ENCODE assay signal across 9 mouse cellular contexts in genomic region chr8:8653906-8654489, GRCm38 (mm10). TPM values are rescaled to one million over a fixed set of nuclear protein-coding genes. Genes with fewer than 3 reads are reported as not detected.
DNase-seq lines count a peak whose midpoint lies in the region; ATAC-seq and TF ChIP-seq lines count a peak whose summit lies in the region.
"Had no signal": no experiment of that assay in that cellular context is flagged by ENCODE, and none has a peak within 500 bp of the region (broad histone marks: within the 10 kb centered on the region; RNA-seq: fewer than 3 reads in every experiment).

No protein-coding gene starts in this region.

- 43% methylated on average over 12 of the region's 12 CpGs for WGBS in lung, postnatal 0 days
- WGBS in limb, embryonic 14.5 days, result 47% methylated on average over 12 of the region's 12 CpGs
- WGBS in stomach, postnatal 0 days, result 40% methylated on average over 12 of the region's 12 CpGs

- peak; percentile 70 for DNase-seq in heart, adult 11 months
- DNase-seq in heart, adult 9 months (ENCODE audit: low spot score in 2 of 2), result no peak
- no peak for DNase-seq in lung, postnatal 0 days (ENCODE audit: low spot score)
- DNase-seq in lung, postnatal 25 days (ENCODE audit: low spot score), result no peak
- DNase-seq in limb, embryonic 14.5 days (ENCODE audit: low spot score), result no peak
- no peak for DNase-seq in stomach, postnatal 0 days (ENCODE audit: low spot score)
- DNase-seq in left cerebral cortex, postnatal 4 days, result no peak
- no peak for DNase-seq in thymus, postnatal 4 days

- TF ChIP-seq POLR2A in limb, embryonic 14.5 days (IDR thresholded peaks at IDR 0.05; ENCODE audit: borderline replicate concordance, extremely low read depth, insufficient read depth, insufficient read length), result no peak

- ATAC-seq in lung, postnatal 0 days, result no peak
- no peak for ATAC-seq in limb, embryonic 14.5 days (ENCODE audit: low FRiP score, low read depth)
- no peak for ATAC-seq in stomach, postnatal 0 days (ENCODE audit: low FRiP score, low TSS enrichment)

- H3K27me3 ChIP-seq in lung, postnatal 0 days (replicated peaks; ENCODE audit: insufficient read depth, low read length), result no peaks in the 10 kb centered on the region
- no peaks in the 10 kb centered on the region for H3K27me3 ChIP-seq in limb, embryonic 14.5 days (ENCODE audit: control insufficient read depth, insufficient read depth, low read length)
- H3K27me3 ChIP-seq in stomach, postnatal 0 days (ENCODE audit: control insufficient read depth, insufficient read depth, low read length), result no peaks in the 10 kb centered on the region

- no peak for TF ChIP-seq CTCF in lung, postnatal 0 days (IDR thresholded peaks at IDR 0.05)
- TF ChIP-seq CTCF in stomach, postnatal 0 days (IDR thresholded peaks at IDR 0.05; ENCODE audit: low read depth), result no peak

- H3K27ac ChIP-seq in lung, postnatal 0 days (ENCODE audit: low read length), result no peak overlapping the region
- no peak overlapping the region for H3K27ac ChIP-seq in limb, embryonic 14.5 days (replicated peaks; ENCODE audit: low read depth, low read length)
- no peak overlapping the region for H3K27ac ChIP-seq in stomach, postnatal 0 days (replicated peaks)

- H3K9ac ChIP-seq in lung, postnatal 0 days (replicated peaks; ENCODE audit: low read depth), result no peak overlapping the region
- no peak overlapping the region for H3K9ac ChIP-seq in limb, embryonic 14.5 days (ENCODE audit: low read depth, low read length, severe bottlenecking)
- H3K9ac ChIP-seq in stomach, postnatal 0 days (ENCODE audit: low read length), result no peak overlapping the region

- H3K4me2 ChIP-seq in lung, postnatal 0 days (replicated peaks; ENCODE audit: low read depth, low read length), result peak overlapping the region; percentile 93; the same call in 1 of the 2 replicates
- H3K4me2 ChIP-seq in limb, embryonic 14.5 days (replicated peaks; ENCODE audit: low read depth, low read length, severe bottlenecking), result peak overlapping the region; percentile 82; the same call in 1 of the 2 replicates
- H3K4me2 ChIP-seq in stomach, postnatal 0 days (replicated peaks; ENCODE audit: low read depth), result peak overlapping the region; percentile 17; the same call in 1 of the 2 replicates

- H3K9me3 ChIP-seq in lung, postnatal 0 days (ENCODE audit: low read length), result no peaks in the 10 kb centered on the region
- no peaks in the 10 kb centered on the region for H3K9me3 ChIP-seq in limb, embryonic 14.5 days (ENCODE audit: control insufficient read depth, low read length)
- H3K9me3 ChIP-seq in stomach, postnatal 0 days (ENCODE audit: control insufficient read depth, low read length), result no peaks in the 10 kb centered on the region
- H3K9me3 ChIP-seq: megakaryocyte, embryonic 14.5 days had no signal

- no peak overlapping the region for H3K4me3 ChIP-seq in lung, postnatal 0 days (ENCODE audit: low read depth, low read length)
- no peak overlapping the region for H3K4me3 ChIP-seq in limb, embryonic 14.5 days (replicated peaks; ENCODE audit: low read length)
- H3K4me3 ChIP-seq in stomach, postnatal 0 days (ENCODE audit: low read depth, low read length), result no peak overlapping the region
- H3K4me3 ChIP-seq: megakaryocyte, embryonic 14.5 days had no signal

- intact Hi-C loops in left cerebral cortex, postnatal 4 days (cut with DNase I), result loop anchor here (10.0 kb wide), 1 partner anchor 419 kb away; no protein-coding TSS in a partner anchor

- H3K4me1 ChIP-seq in lung, postnatal 0 days (ENCODE audit: insufficient read depth, low read depth, low read length), result peaks cover 20% of the 10 kb centered on the region
- H3K4me1 ChIP-seq in limb, embryonic 14.5 days (ENCODE audit: control insufficient read depth, insufficient read depth, low read length), result peaks cover 74% of the 10 kb centered on the region
- H3K4me1 ChIP-seq in stomach, postnatal 0 days (replicated peaks; ENCODE audit: control insufficient read depth, insufficient read depth), result peaks cover 8% of the 10 kb centered on the region; the same call in 1 of the 2 replicates

- no peak for TF ChIP-seq EP300 in lung, postnatal 0 days (IDR thresholded peaks at IDR 0.05)
- no peak for TF ChIP-seq EP300 in stomach, postnatal 0 days (optimal IDR thresholded peaks at IDR 0.05)

- no peaks in the 10 kb centered on the region for H3K36me3 ChIP-seq in lung, postnatal 0 days (ENCODE audit: insufficient read depth, low read length)
- peaks cover 14% of the 10 kb centered on the region for H3K36me3 ChIP-seq in limb, embryonic 14.5 days (ENCODE audit: control insufficient read depth, insufficient read depth, low read length)
- H3K36me3 ChIP-seq in stomach, postnatal 0 days (ENCODE audit: control insufficient read depth, insufficient read depth, low read length), result no peaks in the 10 kb centered on the region

RNA-seq across cellular contexts. Expression of gene Efnb2, which starts 7.0 kb away (rescaled TPM):
- polyA plus RNA-seq in lung, postnatal 0 days (2015; fragmentation: Nextera tagmentation; extraction: Ambion mirVana), result 26.7 and 30.1 TPM in 2 replicates
- 74.0 and 111 TPM in 2 replicates for polyA plus RNA-seq in limb, embryonic 14.5 days (2012; rRNA removed)
- polyA plus RNA-seq in limb, embryonic 14.5 days (2014; fragmentation: Nextera tagmentation; extraction: Ambion mirVana), result 42.8 and 54.9 TPM in 2 replicates
- polyA plus RNA-seq in stomach, postnatal 0 days (2015; fragmentation: Nextera tagmentation; extraction: Ambion mirVana), result 7.2 and 7.8 TPM in 2 replicates
- total RNA-seq in left cerebral cortex, postnatal 4 days (2021), result 100 to 1,000 TPM; 151 to 153 TPM

RNA-seq across cellular contexts. Expression of gene Arglu1, which starts 36.3 kb away (rescaled TPM):
- polyA plus RNA-seq in lung, postnatal 0 days (2015; fragmentation: Nextera tagmentation; extraction: Ambion mirVana), result 126 and 139 TPM in 2 replicates
- 197 and 203 TPM in 2 replicates for polyA plus RNA-seq in limb, embryonic 14.5 days (2012; rRNA removed)
- 146 and 166 TPM in 2 replicates for polyA plus RNA-seq in limb, embryonic 14.5 days (2014; fragmentation: Nextera tagmentation; extraction: Ambion mirVana)
- polyA plus RNA-seq in stomach, postnatal 0 days (2015; fragmentation: Nextera tagmentation; extraction: Ambion mirVana), result 83.2 and 84.0 TPM in 2 replicates
- total RNA-seq in left cerebral cortex, postnatal 4 days (2021), result 100 to 1,000 TPM; 124 to 126 TPM

Comparison
In these comparisons a context has a peak if more than half of its experiments do, and no peak if none do; other contexts are left out.
1. H3K4me2 ChIP-seq: peak in every context shown above with its lines; median percentile 93 in lung, postnatal 0 days; 82 in limb, embryonic 14.5 days; 17 in stomach, postnatal 0 days.